Mouse (Mus musculus): ENCODE measurements around the gene Mfap4.

Mfap4 gene

GRCm38 (mm10) chr11:61518871-61519270 is 33.6 kb downstream of the Mfap4 start:
- no peak for DNase-seq (ENCODE audit: low spot score)

DNA sequence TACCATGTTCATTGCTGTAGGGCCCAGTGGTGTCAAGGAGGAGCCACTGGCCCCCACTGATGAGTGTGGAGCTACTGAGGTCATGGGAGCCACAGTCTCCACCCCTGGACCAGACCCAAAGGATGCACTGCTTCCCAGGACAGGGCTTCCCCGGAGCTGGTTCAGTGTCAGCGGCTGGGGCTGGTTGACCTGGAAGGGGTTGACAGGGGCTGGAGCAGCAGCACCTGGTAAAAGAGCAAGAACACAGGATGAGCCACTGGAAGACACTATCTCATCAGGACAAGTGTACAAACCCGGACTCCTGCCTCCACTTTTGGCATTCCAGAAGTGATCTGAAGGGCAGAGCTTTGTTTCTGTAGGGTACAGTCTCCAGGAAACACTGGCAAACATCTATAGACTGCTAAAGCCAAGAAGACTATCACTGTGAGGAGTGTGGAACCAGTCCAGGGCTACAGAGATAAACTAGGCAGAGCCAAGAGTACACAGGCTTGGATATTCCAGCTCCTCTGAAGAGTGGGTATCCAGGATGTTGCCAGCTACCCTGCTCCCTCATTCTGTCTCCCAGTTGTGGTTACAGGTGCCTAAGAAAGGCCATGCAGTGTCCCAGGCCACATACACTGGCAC is 34.4 kb downstream of the Mfap4 start:
- no peak for DNase-seq (ENCODE audit: low spot score)

- no peak for DNase-seq (ENCODE audit: low spot score)
These were observed 41.6 kb downstream of the Mfap4 start for GRCm38 (mm10) chr11:61526872-61527271.

- no peak for DNase-seq (ENCODE audit: low spot score)
These were observed 44.1 kb downstream of the Mfap4 start for GRCm38 (mm10) chr11:61529268-61529713.

- DNase-seq (ENCODE audit: low spot score) = no peak
These were observed 47.6 kb downstream of the Mfap4 start for GRCm38 (mm10) chr11:61532820-61533219.

DNA sequence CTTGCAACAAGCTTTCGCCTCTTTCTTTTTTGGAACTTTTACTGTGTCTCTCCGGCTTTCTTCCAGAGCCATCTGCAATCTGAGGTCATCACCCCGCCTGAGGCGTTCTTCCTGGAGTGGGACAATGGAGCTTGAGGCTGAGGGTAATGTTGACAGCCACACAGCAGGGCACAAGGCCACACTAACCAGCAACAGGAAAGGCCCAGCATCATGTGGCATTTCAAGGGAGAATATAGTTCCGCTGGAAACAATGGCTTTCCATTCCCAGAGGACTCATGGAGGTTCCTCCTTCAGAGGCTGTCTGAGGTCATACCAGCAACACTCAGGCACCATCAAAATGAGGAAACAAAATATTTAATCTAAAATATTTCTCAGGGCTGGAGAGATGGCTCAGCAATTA is 48.3 kb downstream of the Mfap4 start:
- DNase-seq (ENCODE audit: low spot score) = no peak

GRCm38 (mm10) chr11:61535530-61535929 is 50.3 kb downstream of the Mfap4 start:
- no peak for DNase-seq (ENCODE audit: low spot score)

GRCm38 (mm10) chr11:61536952-61537351 is 51.7 kb downstream of the Mfap4 start:
- no peak for DNase-seq (ENCODE audit: low spot score)

GRCm38 (mm10) chr11:61537362-61537761 is 52.1 kb downstream of the Mfap4 start:
- DNase-seq (ENCODE audit: low spot score) = no peak

Data from ovary, adult 18-20 months (tissue).